Comparison of ENCODE assay signal across 7 mouse cellular contexts in the genomic region with DNA sequence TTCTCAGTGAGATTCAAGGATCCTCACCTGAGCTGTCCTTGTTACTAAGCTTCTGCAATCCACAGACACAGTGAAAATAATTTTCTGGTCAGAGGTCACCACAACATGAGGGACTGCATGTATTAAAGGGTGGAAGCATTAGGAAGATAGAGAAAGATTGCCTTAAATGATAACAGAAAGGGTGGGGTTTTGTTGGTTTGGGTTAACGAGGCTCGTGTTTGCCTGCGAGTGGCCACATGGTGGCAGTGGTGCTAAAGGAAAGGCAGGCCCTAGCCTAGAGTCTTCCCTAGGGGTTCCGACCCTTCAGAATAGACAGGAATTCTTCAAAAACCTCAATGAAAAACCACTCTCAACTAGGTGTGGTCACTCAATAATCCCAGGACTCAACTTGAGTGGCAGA. TPM values are rescaled to one million over a fixed set of nuclear protein-coding genes. Genes with fewer than 3 reads are reported as not detected.
A peak's percentile ranks its signal among the peaks of the same experiment; 100 is the strongest.
DNase-seq lines count a peak whose midpoint lies in the region; ATAC-seq and TF ChIP-seq lines count a peak whose summit lies in the region.

No protein-coding gene starts in this region.

- WGBS in bone marrow, adult 2 months, result under 1% methylated on average over 4 of the region's 4 CpGs
- WGBS in limb, embryonic 10.5 days, result 13% methylated on average over 4 of the region's 4 CpGs

- H3K9ac ChIP-seq in ES-Bruce4 (ENCODE audit: low read depth, poor library complexity, severe bottlenecking), result no peak overlapping the region

- no peaks in the 10 kb centered on the region for H3K36me3 ChIP-seq in ES-Bruce4 (ENCODE audit: control insufficient read depth, insufficient read depth, low read length, poor library complexity, severe bottlenecking)
- H3K36me3 ChIP-seq in limb, embryonic 10.5 days, result no peaks in the 10 kb centered on the region

- H3K9me3 ChIP-seq in ES-Bruce4 (replicated peaks; ENCODE audit: control insufficient read depth, insufficient read depth, low read length, poor library complexity, severe bottlenecking), result no peaks in the 10 kb centered on the region
- no peaks in the 10 kb centered on the region for H3K9me3 ChIP-seq in limb, embryonic 10.5 days (replicated peaks)

- H3K27me3 ChIP-seq in ES-Bruce4 (ENCODE audit: control insufficient read depth, insufficient read depth, low read length, poor library complexity, severe bottlenecking), result no peaks in the 10 kb centered on the region
- H3K27me3 ChIP-seq in limb, embryonic 10.5 days (ENCODE audit: low read depth, poor library complexity, severe bottlenecking), result no peaks in the 10 kb centered on the region

- no peaks in the 10 kb centered on the region for H3K4me1 ChIP-seq in ES-Bruce4 (ENCODE audit: control insufficient read depth, insufficient read depth, low read length)
- no peaks in the 10 kb centered on the region for H3K4me1 ChIP-seq in bone marrow, adult 2 months (ENCODE audit: control insufficient read depth, insufficient read depth, low read length)
- peaks cover 22% of the 10 kb centered on the region for H3K4me1 ChIP-seq in limb, embryonic 10.5 days

- ATAC-seq in granulocyte monocyte progenitor cell, adult 5-6 weeks (replicated peaks; ENCODE audit: poor library complexity, severe bottlenecking), result peak; percentile 65

- intact Hi-C loops in left cerebral cortex, adult 2 months (cut with DNase I), result loop anchor here (1.0 to 10.0 kb wide), 2 partner anchors 178 to 354 kb away; no protein-coding TSS in a partner anchor

- H3K27ac ChIP-seq in left cerebral cortex, adult 2 months, result no peak overlapping the region
- H3K27ac ChIP-seq in ES-Bruce4 (ENCODE audit: insufficient read depth, low read length), result no peak overlapping the region
- no peak overlapping the region for H3K27ac ChIP-seq in bone marrow, adult 2 months (ENCODE audit: control insufficient read depth, insufficient read depth, low read depth, low read length, poor library complexity)
- no peak overlapping the region for H3K27ac ChIP-seq in limb, embryonic 10.5 days

- TF ChIP-seq CTCF in left cerebral cortex, adult 2 months (IDR thresholded peaks at IDR 0.05), result peak; percentile 77
- peak; percentile 90 for TF ChIP-seq CTCF in ES-Bruce4 (IDR thresholded peaks at IDR 0.05; ENCODE audit: low read depth, low read length)
- peak; percentile 80 for TF ChIP-seq CTCF in bone marrow, adult 2 months (IDR thresholded peaks at IDR 0.05; ENCODE audit: control insufficient read depth, insufficient read depth, low read length)

- 0 out of 2 replicates have a peak, but pooled peaks have one; percentile 16 for TF ChIP-seq EP300 in ES-Bruce4 (IDR thresholded peaks at IDR 0.05; ENCODE audit: insufficient read depth, low read depth, low read length)

- TF ChIP-seq POLR2A in ES-Bruce4 (IDR thresholded peaks at IDR 0.05; ENCODE audit: insufficient read depth, low read length), result no peak
- TF ChIP-seq POLR2A in bone marrow, adult 2 months (IDR thresholded peaks at IDR 0.05; ENCODE audit: borderline replicate concordance, control insufficient read depth, low read depth, low read length), result no peak

- peak; percentile 33 to 48 for DNase-seq in left cerebral cortex, adult 2 months (ENCODE audit: extremely low spot score in 1 of 2, low spot score in 2 of 2)
- no peak for DNase-seq in left cerebral cortex, adult 9 months (ENCODE audit: low spot score in 2 of 2)
- DNase-seq in limb, embryonic 10.5 days (ENCODE audit: low spot score), result peak; percentile 61
- peak; percentile 74 for DNase-seq in retina, embryonic 14.5 days (ENCODE audit: low spot score)

- no peak overlapping the region for H3K4me3 ChIP-seq in left cerebral cortex, adult 2 months
- no peak overlapping the region for H3K4me3 ChIP-seq in ES-Bruce4 (ENCODE audit: low read depth, low read length)
- no peak overlapping the region for H3K4me3 ChIP-seq in bone marrow, adult 2 months (replicated peaks; ENCODE audit: control insufficient read depth, low read depth, low read length)
- no peak overlapping the region for H3K4me3 ChIP-seq in limb, embryonic 10.5 days

RNA-seq across cellular contexts. Expression of a gene that starts 14.9 kb away (rescaled TPM):
- under 1 TPM; 0.27 to 0.42 TPM for total RNA-seq in left cerebral cortex, adult 2 months (2021)
- 2.0 and 2.5 TPM in 2 replicates for polyA plus RNA-seq in ES-Bruce4 (2011; ENCODE audit: insufficient read depth, insufficient read length, low read depth, missing spikeins)
- 1.1 TPM in 1 of 2 replicates, not detected in the other for polyA plus RNA-seq in bone marrow, adult 2 months (2011; ENCODE audit: insufficient read depth, insufficient read length, low replicate concordance, missing spikeins)
- not detected in 2 replicates for total RNA-seq in granulocyte monocyte progenitor cell, adult 5-6 weeks (2014; fragmentation: Nextera tagmentation)
- 0.09 TPM in 1 of 2 replicates, not detected in the other for total RNA-seq in granulocyte monocyte progenitor cell, adult 5-6 weeks (2017)
- polyA plus RNA-seq in limb, embryonic 10.5 days (2016; fragmentation: Nextera tagmentation; extraction: Ambion mirVana), result 0.11 TPM in 1 of 2 replicates, not detected in the other

RNA-seq across cellular contexts. Expression of a gene that starts 55.0 kb away (rescaled TPM):
- total RNA-seq in left cerebral cortex, adult 2 months (2021), result 100 to 1,000 TPM in 1 of 2 experiments, 10 to 100 TPM in 1; 96.7 to 102 TPM
- polyA plus RNA-seq in ES-Bruce4 (2011; ENCODE audit: insufficient read depth, insufficient read length, low read depth, missing spikeins), result 403 and 417 TPM in 2 replicates
- polyA plus RNA-seq in bone marrow, adult 2 months (2011; ENCODE audit: insufficient read depth, insufficient read length, low replicate concordance, missing spikeins), result 103 and 173 TPM in 2 replicates
- total RNA-seq in granulocyte monocyte progenitor cell, adult 5-6 weeks (2014; fragmentation: Nextera tagmentation), result 404 and 474 TPM in 2 replicates
- total RNA-seq in granulocyte monocyte progenitor cell, adult 5-6 weeks (2017), result 150 and 201 TPM in 2 replicates
- polyA plus RNA-seq in limb, embryonic 10.5 days (2016; fragmentation: Nextera tagmentation; extraction: Ambion mirVana), result 399 and 437 TPM in 2 replicates

Comparison
In these comparisons a context has a peak if more than half of its experiments do, and no peak if none do; other contexts are left out.
1. DNase-seq: peak in left cerebral cortex, adult 2 months (2 of 2), limb, embryonic 10.5 days (single experiment) and retina, embryonic 14.5 days (single experiment); none in left cerebral cortex, adult 9 months (0 of 2).
2. Peak in every context shown above with its lines, with median percentiles within 50 percentile points of each other: CTCF ChIP-seq.